Mouse (Mus musculus) kidney, embryonic 16.5 days (tissue): ENCODE measurements around the gene Cdk14. TPM values are rescaled to one million over a fixed set of nuclear protein-coding genes. Genes with fewer than 3 reads are reported as not detected.

Source experiments
- ATAC-seq: fragments of 200-750 bp; cut with Nextera tagmentation; 2 replicates; pipeline ENCODE4 v1.8.0; 2017; ENCODE audit warnings: moderate TSS enrichment; ENCODE audit not compliant: low FRiP score, low TSS enrichment
- H3K27ac ChIP-seq: fragments of 300-500 bp; sonication (generic); 2 replicates; pipeline ENCODE4 v1.5.1; 2014; ENCODE audit warnings: low read length
- H3K27me3 ChIP-seq: fragments of 300-500 bp; sonication (generic); 2 replicates; pipeline ENCODE4 v1.6.1; 2014; ENCODE audit warnings: low read length, control low read depth, mixed read lengths; ENCODE audit not compliant: insufficient read depth
- H3K36me3 ChIP-seq: fragments of 300-500 bp; sonication (generic); 2 replicates; pipeline ENCODE4 v1.6.1; 2014; ENCODE audit warnings: low read length, control low read depth, mixed read lengths; ENCODE audit not compliant: insufficient read depth
- H3K4me1 ChIP-seq: fragments of 300-500 bp; sonication (generic); 2 replicates; pipeline ENCODE4 v1.6.1; 2014; ENCODE audit warnings: low read length, control low read depth, mixed read lengths; ENCODE audit not compliant: insufficient read depth
- H3K4me2 ChIP-seq: fragments of 300-500 bp; sonication (generic); replicated peaks from 2 replicates; pipeline ENCODE4 v1.6.1; 2014; ENCODE audit warnings: low read depth, low read length
- H3K4me3 ChIP-seq: fragments of 300-500 bp; sonication (generic); 2 replicates; pipeline ENCODE4 v1.5.1; 2014; ENCODE audit warnings: mild to moderate bottlenecking, low read length
- H3K9ac ChIP-seq: fragments of 300-500 bp; sonication (generic); replicated peaks from 2 replicates; pipeline ENCODE4 v1.6.1; 2014; ENCODE audit warnings: low read length
- H3K9me3 ChIP-seq: fragments of 300-500 bp; sonication (generic); 2 replicates; pipeline ENCODE4 v1.6.1; 2016; ENCODE audit warnings: low read length, control low read depth
- WGBS: fragments of 180-500 bp; shearing (Covaris S2); extraction: QIAGEN DNeasy Blood & Tissue Kit; methylation state at CpG from one replicate; pipeline ENCODE4 v1.1.7; 2014; 5-methylcytosine and 5-hydroxymethylcytosine counted together
- polyA plus RNA-seq: library from polyadenylated mRNA; unstranded; fragments of >200 nt; fragmentation: Nextera tagmentation; extraction: Ambion mirVana; gene quantifications from 2 replicates; pipeline ENCODE4 v1.2.1, GENCODE M21; 2015

Cdk14 gene
- polyA plus RNA-seq, 1 experiment from 2014 or later: 10.2 TPM

- no peak overlapping the region for H3K27ac ChIP-seq
- H3K4me2 ChIP-seq: no peak overlapping the region
- H3K4me3 ChIP-seq: no peak overlapping the region
- no peaks in the 10 kb centered on the region for H3K27me3 ChIP-seq
- no peak overlapping the region for H3K9ac ChIP-seq
- H3K4me1 ChIP-seq: no peaks in the 10 kb centered on the region
- H3K36me3 ChIP-seq: no peaks in the 10 kb centered on the region
- ATAC-seq: peak; percentile 79; the same call in 1 of the 2 replicates
- H3K9me3 ChIP-seq: no peaks in the 10 kb centered on the region
Observed at GRCm38 (mm10) chr5:5180311-5180710, 239.8 kb downstream of the Cdk14 start.

- H3K36me3 ChIP-seq: no peaks in the 10 kb centered on the region
- H3K27ac ChIP-seq: no peak overlapping the region
- H3K27me3 ChIP-seq: no peaks in the 10 kb centered on the region
- no peak overlapping the region for H3K4me2 ChIP-seq
- H3K4me1 ChIP-seq: no peaks in the 10 kb centered on the region
- H3K9me3 ChIP-seq: no peaks in the 10 kb centered on the region
- no peak for ATAC-seq
- H3K4me3 ChIP-seq: no peak overlapping the region
- no peak overlapping the region for H3K9ac ChIP-seq
- WGBS: 72% methylated on average over 10 of the region's 10 CpGs
Observed at GRCm38 (mm10) chr5:5176052-5176451, 244.1 kb downstream of the Cdk14 start.

- Histone ChIP-seq H3K9ac (no peak overlapping the region), H3K4me1 (no peaks in the 10 kb centered on the region), H3K9me3 (no peaks in the 10 kb centered on the region), H3K27me3 (no peaks in the 10 kb centered on the region), H3K4me3 (no peak overlapping the region), H3K27ac (no peak overlapping the region), H3K36me3 (no peaks in the 10 kb centered on the region), H3K4me2 (no peak overlapping the region)
- ATAC-seq: no peak
- WGBS: 90% methylated on average over 1 of the region's 1 CpGs
Observed at GRCm38 (mm10) chr5:5175611-5176010, 244.5 kb downstream of the Cdk14 start.

GRCm38 (mm10) chr5:5175090-5175489 is 245.0 kb downstream of the Cdk14 start:
- Histone ChIP-seq H3K9ac (no peak overlapping the region), H3K36me3 (no peaks in the 10 kb centered on the region), H3K4me1 (no peaks in the 10 kb centered on the region), H3K27ac (no peak overlapping the region), H3K4me2 (no peak overlapping the region), H3K4me3 (no peak overlapping the region), H3K9me3 (no peaks in the 10 kb centered on the region), H3K27me3 (no peaks in the 10 kb centered on the region)
- 84% methylated on average over 1 of the region's 1 CpGs for WGBS
- no peak for ATAC-seq

- no peak for ATAC-seq
- Histone ChIP-seq H3K36me3 (no peaks in the 10 kb centered on the region), H3K4me2 (no peak overlapping the region), H3K4me1 (no peaks in the 10 kb centered on the region), H3K9me3 (no peaks in the 10 kb centered on the region), H3K27ac (no peak overlapping the region), H3K9ac (no peak overlapping the region), H3K4me3 (no peak overlapping the region), H3K27me3 (no peaks in the 10 kb centered on the region)
- WGBS: 36% methylated on average over 2 of the region's 2 CpGs
Observed at GRCm38 (mm10) chr5:5166086-5166485, 254.0 kb downstream of the Cdk14 start.

- Histone ChIP-seq H3K27me3 (no peaks in the 10 kb centered on the region), H3K4me2 (no peak overlapping the region), H3K4me1 (no peaks in the 10 kb centered on the region), H3K27ac (no peak overlapping the region), H3K9me3 (no peaks in the 10 kb centered on the region), H3K4me3 (no peak overlapping the region), H3K9ac (no peak overlapping the region), H3K36me3 (no peaks in the 10 kb centered on the region)
- 92% methylated on average over 5 of the region's 5 CpGs for WGBS
- no peak for ATAC-seq
Observed at GRCm38 (mm10) chr5:5164326-5164725, 255.8 kb downstream of the Cdk14 start.

- H3K4me2 ChIP-seq: no peak overlapping the region
- H3K36me3 ChIP-seq: no peaks in the 10 kb centered on the region
- H3K27me3 ChIP-seq: no peaks in the 10 kb centered on the region
- no peak for ATAC-seq
- no peak overlapping the region for H3K9ac ChIP-seq
- 78% methylated on average over 2 of the region's 2 CpGs for WGBS
- H3K4me1 ChIP-seq: no peaks in the 10 kb centered on the region
- no peak overlapping the region for H3K4me3 ChIP-seq
- H3K27ac ChIP-seq: no peak overlapping the region
- H3K9me3 ChIP-seq: no peaks in the 10 kb centered on the region
Observed at GRCm38 (mm10) chr5:5163823-5164222, 256.3 kb downstream of the Cdk14 start.

GRCm38 (mm10) chr5:5159521-5159920 is 260.6 kb downstream of the Cdk14 start:
- ATAC-seq: no peak
- no peaks in the 10 kb centered on the region for H3K9me3 ChIP-seq
- no peak overlapping the region for H3K27ac ChIP-seq
- WGBS: 88% methylated on average over 1 of the region's 1 CpGs
- H3K4me2 ChIP-seq: no peak overlapping the region
- H3K9ac ChIP-seq: no peak overlapping the region
- no peaks in the 10 kb centered on the region for H3K27me3 ChIP-seq
- no peaks in the 10 kb centered on the region for H3K4me1 ChIP-seq
- no peaks in the 10 kb centered on the region for H3K36me3 ChIP-seq
- H3K4me3 ChIP-seq: no peak overlapping the region

GRCm38 (mm10) chr5:5139855-5140254 is 280.3 kb downstream of the Cdk14 start:
- no peaks in the 10 kb centered on the region for H3K36me3 ChIP-seq
- H3K27ac ChIP-seq: no peak overlapping the region
- WGBS: 87% methylated on average over 5 of the region's 5 CpGs
- no peak overlapping the region for H3K4me2 ChIP-seq
- H3K27me3 ChIP-seq: no peaks in the 10 kb centered on the region
- no peak overlapping the region for H3K4me3 ChIP-seq
- H3K9me3 ChIP-seq: no peaks in the 10 kb centered on the region
- H3K4me1 ChIP-seq: no peaks in the 10 kb centered on the region
- no peak for ATAC-seq
- H3K9ac ChIP-seq: no peak overlapping the region

GRCm38 (mm10) chr5:5134905-5135511 is 285.1 kb downstream of the Cdk14 start:
- WGBS: 77% methylated on average over 13 of the region's 13 CpGs
- H3K4me1 ChIP-seq: no peaks in the 10 kb centered on the region
- H3K9me3 ChIP-seq: no peaks in the 10 kb centered on the region
- no peak overlapping the region for H3K4me2 ChIP-seq
- no peaks in the 10 kb centered on the region for H3K36me3 ChIP-seq
- H3K27ac ChIP-seq: no peak overlapping the region
- no peaks in the 10 kb centered on the region for H3K27me3 ChIP-seq
- no peak overlapping the region for H3K9ac ChIP-seq
- H3K4me3 ChIP-seq: no peak overlapping the region
- no peak for ATAC-seq
